Mouse (Mus musculus) MEL (cell line): Measurements from ENCODE around the gene Jade2. TPM values are rescaled to one million over a fixed set of nuclear protein-coding genes. Genes with fewer than 3 reads are reported as not detected.
A peak's percentile ranks its signal among the peaks of the same experiment; 100 is the strongest.

Experiments
- DNase-seq: peaks from one replicate; pipeline ENCODE4 v3.0.0; 2011; ENCODE audit warnings: low read depth, low spot score
- H3K27ac ChIP-seq: 2 replicates; pipeline ENCODE4 v1.5.1; 2012; ENCODE audit warnings: low read depth, mild to moderate bottlenecking, control low read depth, low read length, moderate library complexity; ENCODE audit not compliant: control insufficient read depth
- H3K27me3 ChIP-seq, 2 experiments: fragments of 150-350 bp in 1 of 2; sonication (generic) in 1 of 2; 2 replicates each; pipeline ENCODE4 v1.6.1; 2012; ENCODE audit warnings: low read length in 2 of 2, mild to moderate bottlenecking in 2 of 2, improper control_type of control experiment in 1 of 2, moderate library complexity in 1 of 2; ENCODE audit not compliant: insufficient read depth in 2 of 2, control insufficient read depth in 1 of 2
- H3K36me3 ChIP-seq, 2 experiments: 2 replicates each; pipeline ENCODE4 v1.6.1; 2012 to 2014; ENCODE audit warnings: low read length in 2 of 2, improper control_type of control experiment in 1 of 2, inconsistent platforms in 1 of 2, mild to moderate bottlenecking in 1 of 2; ENCODE audit not compliant: insufficient read depth in 2 of 2, control insufficient read depth in 1 of 2
- H3K4me1 ChIP-seq, 2 experiments: fragments of 150-350 bp in 1 of 2; sonication (generic) in 1 of 2; 2 replicates each; pipeline ENCODE4 v1.6.1; 2012; ENCODE audit warnings: low read length in 2 of 2, improper control_type of control experiment in 1 of 2, mild to moderate bottlenecking in 1 of 2; ENCODE audit not compliant: insufficient read depth in 2 of 2, control insufficient read depth in 1 of 2
- H3K4me3 ChIP-seq, 2 experiments: fragments of 150-350 bp in 1 of 2; sonication (generic) in 1 of 2; 2 replicates each; pipeline ENCODE4 v1.5.1; 2012; ENCODE audit warnings: low read depth in 2 of 2, low read length in 2 of 2, mild to moderate bottlenecking in 2 of 2, moderate library complexity in 2 of 2, control low read depth in 1 of 2, improper control_type of control experiment in 1 of 2; ENCODE audit not compliant: control insufficient read depth in 1 of 2, insufficient read depth in 1 of 2
- H3K79me2 ChIP-seq: 2 replicates; pipeline ENCODE4 v1.6.1; 2012; ENCODE audit warnings: mild to moderate bottlenecking, low read length, moderate library complexity; ENCODE audit not compliant: control insufficient read depth, poor library complexity, insufficient read depth
- H3K9ac ChIP-seq: 2 replicates; pipeline ENCODE4 v1.6.1; 2012; ENCODE audit warnings: low read depth, mild to moderate bottlenecking, control low read depth, low read length, moderate library complexity; ENCODE audit not compliant: control insufficient read depth, poor library complexity, severe bottlenecking
- H3K9me3 ChIP-seq: fragments of 150-350 bp; sonication (generic); replicated peaks from 2 replicates; pipeline ENCODE4 v1.6.1; 2012; ENCODE audit warnings: mild to moderate bottlenecking, low read length, improper control_type of control experiment, moderate library complexity; ENCODE audit not compliant: insufficient read depth
- CHD1 ChIP-seq: IDR thresholded peaks from 2 replicates; pipeline ENCODE4 v1.6.1; 2012; ENCODE audit warnings: low read depth, mild to moderate bottlenecking, inconsistent platforms, low read length, improper control_type of control experiment
- E2F4 ChIP-seq: IDR thresholded peaks from 2 replicates; pipeline ENCODE4 v1.6.1; 2011; ENCODE audit warnings: low read depth, low read length, improper control_type of control experiment, borderline replicate concordance
- ELF1 ChIP-seq: IDR thresholded peaks from 2 replicates; pipeline ENCODE4 v1.6.1; 2014; ENCODE audit warnings: low read depth, mild to moderate bottlenecking, inconsistent platforms, low read length, improper control_type of control experiment, moderate library complexity
- HCFC1 ChIP-seq: IDR thresholded peaks from 2 replicates; pipeline ENCODE4 v1.6.1; 2012; ENCODE audit warnings: low read depth, mild to moderate bottlenecking, inconsistent platforms, low read length, improper control_type of control experiment, moderate library complexity
- JUND ChIP-seq: IDR thresholded peaks from 2 replicates; pipeline ENCODE4 v1.6.1; 2011; ENCODE audit warnings: low read depth, mild to moderate bottlenecking, improper control_type of control experiment, low read length
- MAFK ChIP-seq: IDR thresholded peaks from 2 replicates; pipeline ENCODE4 v1.6.1; 2011; ENCODE audit warnings: low read depth, mild to moderate bottlenecking, low read length, improper control_type of control experiment, borderline replicate concordance
- MEF2A ChIP-seq: IDR thresholded peaks from 2 replicates; pipeline ENCODE4 v1.6.1; 2014; ENCODE audit warnings: low read depth, mild to moderate bottlenecking, inconsistent platforms, low read length, improper control_type of control experiment; ENCODE audit not compliant: poor library complexity, insufficient replicate concordance, severe bottlenecking; ENCODE audit errors: extremely low read depth
- MYB ChIP-seq: IDR thresholded peaks from 2 replicates; pipeline ENCODE4 v1.6.1; 2011; ENCODE audit warnings: mild to moderate bottlenecking, low read depth, low read length, improper control_type of control experiment
- POLR2A ChIP-seq, 2 experiments: IDR thresholded peaks; 2 replicates each; pipeline ENCODE4 v1.6.1; 2011 to 2012; ENCODE audit warnings: low read length in 2 of 2, mild to moderate bottlenecking in 2 of 2, control low read depth in 1 of 2, improper control_type of control experiment in 1 of 2, low read depth in 1 of 2, moderate library complexity in 1 of 2; ENCODE audit not compliant: control insufficient read depth in 1 of 2, insufficient read depth in 1 of 2, poor library complexity in 1 of 2
- POLR2AphosphoS5 ChIP-seq: IDR thresholded peaks from 2 replicates; pipeline ENCODE4 v1.6.1; 2012; ENCODE audit warnings: low read depth, borderline replicate concordance, mild to moderate bottlenecking, inconsistent platforms, low read length, moderate library complexity, mixed read lengths
- RAD21 ChIP-seq: IDR thresholded peaks from 2 replicates; pipeline ENCODE4 v1.6.1; 2011; ENCODE audit warnings: mild to moderate bottlenecking, low read depth, low read length, improper control_type of control experiment
- RCOR1 ChIP-seq: IDR thresholded peaks from 2 replicates; pipeline ENCODE4 v1.6.1; 2012; ENCODE audit warnings: low read depth, mild to moderate bottlenecking, inconsistent platforms, low read length, improper control_type of control experiment
- TAL1 ChIP-seq: IDR thresholded peaks from 2 replicates; pipeline ENCODE4 v1.6.1; 2012; ENCODE audit warnings: mild to moderate bottlenecking, inconsistent platforms, low read length, moderate library complexity, mixed read lengths
- USF2 ChIP-seq, 2 experiments: IDR thresholded peaks; 2 replicates each; pipeline ENCODE4 v1.6.1; 2011 to 2012; ENCODE audit warnings: improper control_type of control experiment in 2 of 2, low read length in 2 of 2, borderline replicate concordance in 1 of 2, inconsistent platforms in 1 of 2, low read depth in 1 of 2, mild to moderate bottlenecking in 1 of 2; ENCODE audit not compliant: insufficient read depth in 1 of 2
- ZKSCAN1 ChIP-seq: IDR thresholded peaks from 2 replicates; pipeline ENCODE4 v1.6.1; 2012; ENCODE audit warnings: low read depth, mild to moderate bottlenecking, inconsistent platforms, low read length, improper control_type of control experiment, moderate library complexity
- ZMIZ1 ChIP-seq: IDR thresholded peaks from 2 replicates; pipeline ENCODE4 v1.6.1; 2012; ENCODE audit warnings: low read depth, mild to moderate bottlenecking, inconsistent platforms, low read length, improper control_type of control experiment, moderate library complexity
- ZNF384 ChIP-seq: IDR thresholded peaks from 2 replicates; pipeline ENCODE4 v1.6.1; 2012; ENCODE audit warnings: low read depth, mild to moderate bottlenecking, inconsistent platforms, low read length, improper control_type of control experiment
- polyA plus RNA-seq, 2 experiments: library from polyadenylated mRNA; stranded (reverse) in 1 of 2; unstranded in 1 of 2; fragments of >175 nt in 1 of 2; fragments of >200 nt in 1 of 2; gene quantifications; 2 replicates each; pipeline versions ENCODE4 v1.2.1 to v1.2.4; 2012; ENCODE audit warnings: low replicate concordance in 2 of 2, low read depth in 1 of 2; ENCODE audit not compliant: insufficient read length in 2 of 2, insufficient read depth in 1 of 2, missing spikeins in 1 of 2
- total RNA-seq: library from RNA; depleted of rRNA; stranded (reverse); fragments of 300-350 nt; gene quantifications from 2 replicates; pipeline ENCODE4 v1.2.3, GENCODE M21; 2012

Jade2 gene
- total and polyA plus RNA-seq, 3 experiments, result 4.5 to 13.0 TPM; not detected in 1

DNA sequence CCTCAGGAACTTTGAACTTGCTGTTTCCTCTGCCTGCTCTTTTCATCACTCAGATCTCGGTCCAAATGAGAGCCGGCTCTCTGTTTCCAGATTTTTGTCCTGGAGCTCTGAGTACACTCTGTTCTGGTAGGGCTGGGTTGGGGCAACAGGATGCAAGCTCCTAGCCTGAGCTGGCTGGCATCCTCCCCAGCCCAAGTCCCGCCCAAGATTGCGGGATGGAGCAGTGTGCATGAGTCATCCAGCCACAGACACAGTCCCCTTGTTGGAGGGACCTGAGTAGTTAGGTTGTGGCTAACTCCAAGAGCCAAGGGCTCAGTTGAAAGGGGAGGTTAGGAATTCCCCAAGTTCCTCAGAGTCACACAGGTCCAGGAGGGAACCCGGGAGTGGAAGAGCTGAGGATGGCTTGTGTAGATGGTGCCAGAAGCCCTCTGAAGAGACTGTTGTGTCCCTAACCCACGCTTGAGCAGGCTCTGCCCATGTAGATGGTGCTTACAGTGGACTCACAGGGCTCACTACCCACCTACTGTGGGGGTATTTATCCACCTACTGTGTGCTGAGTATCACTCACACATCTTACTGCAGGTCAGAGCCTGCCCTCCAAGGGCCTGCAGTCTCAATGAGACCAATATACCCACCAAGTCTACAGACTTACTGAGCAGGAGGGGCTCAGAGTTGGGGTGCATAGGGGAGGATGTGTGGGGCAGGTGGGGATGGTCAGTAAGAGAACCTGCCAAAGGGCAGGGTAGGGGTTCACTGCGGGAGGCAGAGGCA is 17.0 kb upstream of the Jade2 start:
- TF ChIP-seq CHD1 (no peak), MEF2A (no peak), RCOR1 (no peak), POLR2A (IDR thresholded peaks at IDR 0.05; ENCODE audit: control insufficient read depth in 1 of 2, insufficient read depth in 1 of 2, low read depth in 1 of 2, low read length in 2 of 2, poor library complexity in 1 of 2) (no peak), RAD21 (no peak), ZNF384 (no peak), POLR2AphosphoS5 (no peak), TAL1 (no peak), HCFC1 (no peak), JUND (no peak), ZKSCAN1 (no peak), ZMIZ1 (no peak), MYB (no peak), ELF1 (no peak), MAFK (no peak), USF2 (IDR thresholded peaks at IDR 0.05; ENCODE audit: borderline replicate concordance in 1 of 2, insufficient read depth in 1 of 2, low read depth in 1 of 2, low read length in 2 of 2) (no peak)
- H3K9me3 ChIP-seq, result no peaks in the 10 kb centered on the region
- H3K27me3 ChIP-seq, result peaks cover 8 to 17% of the 10 kb centered on the region in 2 experiments
- no peak overlapping the region for H3K4me3 ChIP-seq
- H3K4me1 ChIP-seq, result peaks cover 7 to 22% of the 10 kb centered on the region in 2 experiments
- no peak overlapping the region for H3K27ac ChIP-seq
- H3K36me3 ChIP-seq, result peaks cover 0 to 15% of the 10 kb centered on the region in 2 experiments; a peak in 2 of 4 replicates
- peak; percentile 64 for DNase-seq
- H3K9ac ChIP-seq, result no peak overlapping the region
- H3K79me2 ChIP-seq, result no peaks in the 10 kb centered on the region

DNA sequence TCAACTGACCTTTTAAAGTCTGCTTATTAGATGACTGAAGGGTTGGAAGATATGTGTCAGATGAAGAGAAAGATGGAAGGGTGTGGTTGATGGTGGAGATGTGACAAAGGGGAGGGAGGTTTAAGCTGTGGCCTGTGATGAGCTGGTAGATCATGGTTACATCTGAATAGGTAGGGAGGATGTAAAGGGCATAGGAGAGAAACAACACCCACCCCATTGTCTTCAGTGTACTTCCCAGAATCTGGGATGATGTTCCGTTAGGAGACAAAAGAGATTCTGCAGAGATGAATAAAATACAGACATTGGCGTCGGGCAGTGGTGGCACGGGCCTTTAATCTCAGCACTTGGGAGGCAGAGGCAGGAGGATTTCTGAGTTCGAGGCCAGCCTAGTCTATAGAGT is 15.7 kb upstream of the Jade2 start:
- H3K36me3 ChIP-seq, result peaks cover 0 to 15% of the 10 kb centered on the region in 2 experiments; a peak in 2 of 4 replicates
- no peak overlapping the region for H3K4me3 ChIP-seq
- peaks cover 14 to 22% of the 10 kb centered on the region in 2 experiments for H3K27me3 ChIP-seq
- H3K4me1 ChIP-seq, result peaks cover 7 to 22% of the 10 kb centered on the region in 2 experiments
- no peak for DNase-seq
- no peak for TF ChIP-seq USF2 (IDR thresholded peaks at IDR 0.05; ENCODE audit: borderline replicate concordance in 1 of 2, insufficient read depth in 1 of 2, low read depth in 1 of 2, low read length in 2 of 2)
- no peak for TF ChIP-seq E2F4
- H3K79me2 ChIP-seq, result no peaks in the 10 kb centered on the region
- no peaks in the 10 kb centered on the region for H3K9me3 ChIP-seq
- H3K9ac ChIP-seq, result no peak overlapping the region
- H3K27ac ChIP-seq, result no peak overlapping the region
